Comparison of ENCODE assay signal across 8 mouse cellular contexts in the genomic region with DNA sequence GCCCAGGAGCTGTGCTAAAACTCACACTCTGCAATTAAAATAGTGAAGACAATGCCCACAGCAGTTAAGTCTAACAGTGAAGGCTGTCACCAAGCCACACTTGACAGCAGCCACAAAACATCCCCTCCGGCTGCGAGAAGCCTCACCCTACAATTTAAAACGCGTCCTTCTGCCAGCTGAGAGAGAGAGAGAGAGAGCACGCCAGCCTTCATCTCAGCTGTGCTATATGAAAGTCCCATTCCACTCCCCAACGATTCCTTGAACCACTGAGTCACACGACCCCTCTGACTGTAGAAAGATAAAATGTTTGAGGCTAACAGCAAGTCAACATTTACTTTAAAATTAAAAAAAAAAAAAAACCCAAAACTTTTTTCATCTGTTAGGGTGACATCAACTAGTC. TPM values are rescaled to one million over a fixed set of nuclear protein-coding genes. Genes with fewer than 3 reads are reported as not detected.
DNase-seq lines count a peak whose midpoint lies in the region; ATAC-seq lines count a peak whose summit lies in the region.

No protein-coding gene starts in this region.

- no peaks in the 10 kb centered on the region for H3K36me3 ChIP-seq in lung, embryonic 15.5 days
- no peaks in the 10 kb centered on the region; the same call in 1 of the 2 replicates for H3K36me3 ChIP-seq in hindbrain, embryonic 14.5 days (replicated peaks; ENCODE audit: control insufficient read depth, insufficient read depth)
- H3K36me3 ChIP-seq in neural tube, embryonic 13.5 days: no peaks in the 10 kb centered on the region

- WGBS in lung, embryonic 15.5 days: 62% methylated on average over 7 of the region's 7 CpGs
- 34% methylated on average over 7 of the region's 7 CpGs for WGBS in hindbrain, embryonic 14.5 days
- 27% methylated on average over 7 of the region's 7 CpGs for WGBS in neural tube, embryonic 13.5 days

- H3K27me3 ChIP-seq in lung, embryonic 15.5 days: no peaks in the 10 kb centered on the region
- no peaks in the 10 kb centered on the region for H3K27me3 ChIP-seq in hindbrain, embryonic 14.5 days (ENCODE audit: control insufficient read depth, insufficient read depth, low read length)
- no peaks in the 10 kb centered on the region for H3K27me3 ChIP-seq in neural tube, embryonic 13.5 days

- 0 out of 2 replicates have a peak overlapping the region, but pooled peaks have one; percentile 1 for H3K4me2 ChIP-seq in lung, embryonic 15.5 days
- H3K4me2 ChIP-seq in hindbrain, embryonic 14.5 days (replicated peaks): peak overlapping the region; percentile 86
- H3K4me2 ChIP-seq in neural tube, embryonic 13.5 days: peak overlapping the region; percentile 74

- H3K9ac ChIP-seq in lung, embryonic 15.5 days: no peak overlapping the region
- 0 out of 2 replicates have a peak overlapping the region, but pooled peaks have one; percentile 9 for H3K9ac ChIP-seq in hindbrain, embryonic 14.5 days
- peak overlapping the region; percentile 28; the same call in 1 of the 2 replicates for H3K9ac ChIP-seq in neural tube, embryonic 13.5 days

- peak; percentile 62 for DNase-seq in CD4-positive, CD25-positive, alpha-beta regulatory T cell, adult 2 months (ENCODE audit: low read depth, low spot score)
- no peak for DNase-seq in lung, postnatal 10 days
- DNase-seq in hindbrain, embryonic 14.5 days (ENCODE audit: low spot score): no peak
- no peak for DNase-seq in embryo, embryonic 9.5 days (ENCODE audit: extremely low spot score)
- no peak for DNase-seq in adrenal gland, postnatal 4 days (ENCODE audit: low spot score in 2 of 2)

- H3K4me3 ChIP-seq in lung, embryonic 15.5 days: no peak overlapping the region
- H3K4me3 ChIP-seq in hindbrain, embryonic 14.5 days (replicated peaks; ENCODE audit: low read length): peak overlapping the region; percentile 96; the same call in 1 of the 2 replicates
- peak overlapping the region; percentile 94; the same call in 1 of the 2 replicates for H3K4me3 ChIP-seq in neural tube, embryonic 13.5 days

- H3K27ac ChIP-seq in lung, embryonic 15.5 days: peak overlapping the region; percentile 13; the same call in 1 of the 2 replicates
- H3K27ac ChIP-seq in hindbrain, embryonic 14.5 days: no peak overlapping the region
- H3K27ac ChIP-seq in neural tube, embryonic 13.5 days (replicated peaks): peak overlapping the region; percentile 52; the same call in 1 of the 2 replicates

- no peaks in the 10 kb centered on the region for H3K9me3 ChIP-seq in lung, embryonic 15.5 days
- H3K9me3 ChIP-seq in hindbrain, embryonic 14.5 days (ENCODE audit: control insufficient read depth, low read length): no peaks in the 10 kb centered on the region
- no peaks in the 10 kb centered on the region for H3K9me3 ChIP-seq in neural tube, embryonic 13.5 days

- no peak for ATAC-seq in CD4-positive, CD25-positive, alpha-beta regulatory T cell, adult 4 months
- no peak for ATAC-seq in lung, embryonic 15.5 days (ENCODE audit: borderline replicate concordance, extremely low read depth, low FRiP score, low TSS enrichment)
- ATAC-seq in hindbrain, embryonic 14.5 days (ENCODE audit: low FRiP score): no peak
- no peak for ATAC-seq in neural tube, embryonic 13.5 days (ENCODE audit: low read depth)

- H3K4me1 ChIP-seq in lung, embryonic 15.5 days: peaks cover 66% of the 10 kb centered on the region
- H3K4me1 ChIP-seq in hindbrain, embryonic 14.5 days (replicated peaks; ENCODE audit: control insufficient read depth, insufficient read depth, low read length): peaks cover 56% of the 10 kb centered on the region
- peaks cover 71% of the 10 kb centered on the region for H3K4me1 ChIP-seq in neural tube, embryonic 13.5 days (replicated peaks)

RNA-seq across cellular contexts. Expression of a gene that starts 3.4 kb away (rescaled TPM):
- polyA plus RNA-seq in CD4-positive, CD25-positive, alpha-beta regulatory T cell, adult 4 months (2017; shearing (Covaris generic)): 10 to 100 TPM; 17.8 to 22.1 TPM
- 38.1 and 41.3 TPM in 2 replicates for polyA plus RNA-seq in lung, embryonic 15.5 days (2015; fragmentation: Nextera tagmentation; extraction: Ambion mirVana)
- 59.5 and 61.7 TPM in 2 replicates for polyA plus RNA-seq in hindbrain, embryonic 14.5 days (2014; fragmentation: Nextera tagmentation; extraction: Ambion mirVana)
- polyA plus RNA-seq in neural tube, embryonic 13.5 days (2015; fragmentation: Nextera tagmentation; extraction: Ambion mirVana): 77.5 and 78.5 TPM in 2 replicates
- total RNA-seq in adrenal gland, postnatal 4 days (2021): 10 to 100 TPM; 61.4 to 64.1 TPM

RNA-seq across cellular contexts. Expression of a gene that starts 55.3 kb away (rescaled TPM):
- polyA plus RNA-seq in CD4-positive, CD25-positive, alpha-beta regulatory T cell, adult 4 months (2017; shearing (Covaris generic)): 10 to 100 TPM; 11.0 to 12.1 TPM
- 11.8 and 13.3 TPM in 2 replicates for polyA plus RNA-seq in lung, embryonic 15.5 days (2015; fragmentation: Nextera tagmentation; extraction: Ambion mirVana)
- 22.4 and 27.9 TPM in 2 replicates for polyA plus RNA-seq in hindbrain, embryonic 14.5 days (2014; fragmentation: Nextera tagmentation; extraction: Ambion mirVana)
- polyA plus RNA-seq in neural tube, embryonic 13.5 days (2015; fragmentation: Nextera tagmentation; extraction: Ambion mirVana): 17.1 and 22.3 TPM in 2 replicates
- 10 to 100 TPM; 16.3 to 23.6 TPM for total RNA-seq in adrenal gland, postnatal 4 days (2021)

Comparison
In these comparisons a context has a peak if more than half of its experiments do, and no peak if none do; other contexts are left out.
1. H3K4me2 ChIP-seq: peak in every context shown above with its lines; median percentile 86 in hindbrain, embryonic 14.5 days; 74 in neural tube, embryonic 13.5 days; 1 in lung, embryonic 15.5 days.